Mouse (Mus musculus) CH12.LX (cell line): ENCODE data around the gene Dedd. TPM values are rescaled to one million over a fixed set of nuclear protein-coding genes. Genes with fewer than 3 reads are reported as not detected.

Experiments used
- DNase-seq: peaks from one replicate; pipeline ENCODE4 v3.0.0-alpha.2; 2013; ENCODE audit errors: extremely low read depth
- H3K27ac ChIP-seq: 2 replicates; pipeline ENCODE4 v1.5.1; 2012; ENCODE audit warnings: low read depth, mild to moderate bottlenecking, control low read depth, moderate library complexity; ENCODE audit not compliant: insufficient read depth
- H3K27me3 ChIP-seq: replicated peaks from 2 replicates; pipeline ENCODE3; 2012; ENCODE audit warnings: inconsistent platforms
- H3K36me3 ChIP-seq, 2 experiments: replicated peaks in 1 of 2; 2 replicates each; pipeline versions ENCODE3 to v1.6.1; 2012; ENCODE audit warnings: inconsistent platforms in 1 of 2, low read length in 1 of 2, mild to moderate bottlenecking in 1 of 2, mixed read lengths in 1 of 2, moderate library complexity in 1 of 2; ENCODE audit not compliant: control insufficient read depth in 1 of 2, insufficient read depth in 1 of 2
- H3K4me1 ChIP-seq, 2 experiments: 2 replicates each; pipeline ENCODE4 v1.6.1; 2012; ENCODE audit warnings: inconsistent platforms in 1 of 2, moderate library complexity in 1 of 2; ENCODE audit not compliant: insufficient read depth in 2 of 2, control insufficient read depth in 1 of 2
- H3K4me2 ChIP-seq: 2 replicates; pipeline ENCODE4 v1.6.1; 2012; ENCODE audit warnings: low read depth, mild to moderate bottlenecking, control low read depth; ENCODE audit not compliant: poor library complexity, insufficient read depth, severe bottlenecking
- H3K4me3 ChIP-seq, 3 experiments: fragments of 150-350 bp in 1 of 3; sonication (generic) in 1 of 3; replicated peaks in 1 of 3; 2 replicates each; pipeline versions ENCODE3 to v1.5.1; 2011 to 2012; ENCODE audit warnings: low read depth in 2 of 3, low read length in 2 of 3, mild to moderate bottlenecking in 2 of 3, moderate library complexity in 2 of 3, control low read depth in 1 of 3, improper control_type of control experiment in 1 of 3, inconsistent platforms in 1 of 3, mixed read lengths in 1 of 3; ENCODE audit not compliant: poor library complexity in 1 of 3
- H3K79me2 ChIP-seq: replicated peaks from 2 replicates; pipeline ENCODE4 v1.6.1; 2012; ENCODE audit warnings: mild to moderate bottlenecking, moderate library complexity; ENCODE audit not compliant: control insufficient read depth, poor library complexity, insufficient read depth, severe bottlenecking; ENCODE audit errors: extremely low read depth
- H3K9ac ChIP-seq: 2 replicates; pipeline ENCODE4 v1.6.1; 2012; ENCODE audit warnings: low read depth, mild to moderate bottlenecking, control low read depth, moderate library complexity; ENCODE audit not compliant: insufficient read depth
- H3K9me3 ChIP-seq: replicated peaks from 2 replicates; pipeline ENCODE3; 2012; ENCODE audit warnings: low read length, inconsistent platforms, mixed read lengths
- CHD1 ChIP-seq: IDR thresholded peaks from 2 replicates; pipeline ENCODE4 v1.6.1; 2012; ENCODE audit warnings: low read depth, low read length, improper control_type of control experiment, inconsistent platforms
- CTCF ChIP-seq, 2 experiments: IDR thresholded peaks in 1 of 2; conservative IDR thresholded peaks in 1 of 2; 2 replicates each; pipeline ENCODE4 v1.5.1; 2011 to 2012; ENCODE audit warnings: low read depth in 2 of 2, low read length in 2 of 2, improper control_type of control experiment in 1 of 2, inconsistent platforms in 1 of 2, mild to moderate bottlenecking in 1 of 2, moderate library complexity in 1 of 2
- ETS1 ChIP-seq: conservative IDR thresholded peaks from 2 replicates; pipeline ENCODE4 v1.6.1; 2012; ENCODE audit warnings: low read depth, mild to moderate bottlenecking, inconsistent platforms, low read length, improper control_type of control experiment, moderate library complexity
- IRF4 ChIP-seq: IDR thresholded peaks from 2 replicates; pipeline ENCODE4 v1.6.1; 2014; ENCODE audit warnings: low read depth, mild to moderate bottlenecking, inconsistent platforms, low read length, improper control_type of control experiment
- JUN ChIP-seq: IDR thresholded peaks from 2 replicates; pipeline ENCODE4 v1.6.1; 2011; ENCODE audit warnings: low read depth, mild to moderate bottlenecking, low read length, improper control_type of control experiment, moderate library complexity; ENCODE audit not compliant: insufficient read depth
- JUND ChIP-seq: conservative IDR thresholded peaks from 2 replicates; pipeline ENCODE4 v1.6.1; 2011; ENCODE audit warnings: low read depth, low read length, improper control_type of control experiment
- MAX ChIP-seq: IDR thresholded peaks from 2 replicates; pipeline ENCODE4 v1.6.1; 2011; ENCODE audit warnings: low read length, improper control_type of control experiment
- MYC ChIP-seq: IDR thresholded peaks from 2 replicates; pipeline ENCODE4 v1.6.1; 2011; ENCODE audit warnings: low read depth, mild to moderate bottlenecking, improper control_type of control experiment, low read length
- NRF1 ChIP-seq: IDR thresholded peaks from 2 replicates; pipeline ENCODE4 v1.6.1; 2014; ENCODE audit warnings: low read depth, mild to moderate bottlenecking, inconsistent platforms, low read length, improper control_type of control experiment, moderate library complexity
- PAX5 ChIP-seq: IDR thresholded peaks from 2 replicates; pipeline ENCODE4 v1.6.1; 2012; ENCODE audit warnings: low read length, inconsistent platforms, mixed read lengths
- RAD21 ChIP-seq: IDR thresholded peaks from 2 replicates; pipeline ENCODE4 v1.6.1; 2011; ENCODE audit warnings: low read depth, mild to moderate bottlenecking, low read length, improper control_type of control experiment, moderate library complexity
- RCOR1 ChIP-seq: conservative IDR thresholded peaks from 2 replicates; pipeline ENCODE4 v1.6.1; 2012; ENCODE audit warnings: low read depth, mild to moderate bottlenecking, inconsistent platforms, low read length, improper control_type of control experiment
- SIN3A ChIP-seq: IDR thresholded peaks from 2 replicates; pipeline ENCODE4 v1.6.1; 2012; ENCODE audit warnings: low read length, improper control_type of control experiment, inconsistent platforms
- SMC3 ChIP-seq: IDR thresholded peaks from 2 replicates; pipeline ENCODE4 v1.6.1; 2011; ENCODE audit warnings: low read depth, low read length, improper control_type of control experiment
- TBP ChIP-seq: conservative IDR thresholded peaks from 2 replicates; pipeline ENCODE4 v1.6.1; 2011; ENCODE audit warnings: low read depth, low read length, improper control_type of control experiment
- TCF12 ChIP-seq: IDR thresholded peaks from 2 replicates; pipeline ENCODE4 v1.6.1; 2014; ENCODE audit warnings: low read depth, mild to moderate bottlenecking, inconsistent platforms, low read length, improper control_type of control experiment
- UBTF ChIP-seq: IDR thresholded peaks from 2 replicates; pipeline ENCODE4 v1.6.1; 2012; ENCODE audit warnings: low read depth, mild to moderate bottlenecking, inconsistent platforms, low read length, improper control_type of control experiment, moderate library complexity
- USF2 ChIP-seq: conservative IDR thresholded peaks from 2 replicates; pipeline ENCODE4 v1.6.1; 2011; ENCODE audit warnings: low read depth, low read length, improper control_type of control experiment
- ZC3H11A ChIP-seq: IDR thresholded peaks from 2 replicates; pipeline ENCODE4 v1.6.1; 2012; ENCODE audit warnings: low read depth, mild to moderate bottlenecking, inconsistent platforms, low read length, improper control_type of control experiment
- ZNF384 ChIP-seq: IDR thresholded peaks from 2 replicates; pipeline ENCODE4 v1.6.1; 2012; ENCODE audit warnings: low read depth, low read length, improper control_type of control experiment, inconsistent platforms
- dilution Hi-C: fragments of 300-500 bp; cut with MboI; formaldehyde crosslinking; loops from 2 replicates; pipeline ENCODE4 v1.14.3; 2020; ENCODE audit warnings: low sequenced_read_pairs; ENCODE audit not compliant: extremely low pct_unique_long_range_greater_than_20kb, extremely low pct_ligation_motif_present
- in situ Hi-C: fragments of 300-500 bp; cut with MboI; formaldehyde crosslinking; loops from 3 replicates; pipeline ENCODE4 v1.14.3; 2019; ENCODE audit warnings: low sequenced_read_pairs, low pct_ligation_motif_present, low pct_unique_long_range_greater_than_20kb, mixed read lengths
- polyA plus RNA-seq: library from polyadenylated mRNA; unstranded; fragments of >175 nt; gene quantifications from 2 replicates; pipeline ENCODE4 v1.2.1, GENCODE M21; 2012; ENCODE audit warnings: low read depth; ENCODE audit not compliant: insufficient read length
- total RNA-seq, 2 experiments: library from RNA; depleted of rRNA; stranded (reverse); fragments of 300-350 nt in 1 of 2; fragments of >200 nt in 1 of 2; gene quantifications; 2 replicates each; pipeline ENCODE4 v1.2.3; 2012 to 2014

The Dedd gene
- total and polyA plus RNA-seq, 3 experiments: 14.5 to 34.5 (median 21.5) TPM

DNA sequence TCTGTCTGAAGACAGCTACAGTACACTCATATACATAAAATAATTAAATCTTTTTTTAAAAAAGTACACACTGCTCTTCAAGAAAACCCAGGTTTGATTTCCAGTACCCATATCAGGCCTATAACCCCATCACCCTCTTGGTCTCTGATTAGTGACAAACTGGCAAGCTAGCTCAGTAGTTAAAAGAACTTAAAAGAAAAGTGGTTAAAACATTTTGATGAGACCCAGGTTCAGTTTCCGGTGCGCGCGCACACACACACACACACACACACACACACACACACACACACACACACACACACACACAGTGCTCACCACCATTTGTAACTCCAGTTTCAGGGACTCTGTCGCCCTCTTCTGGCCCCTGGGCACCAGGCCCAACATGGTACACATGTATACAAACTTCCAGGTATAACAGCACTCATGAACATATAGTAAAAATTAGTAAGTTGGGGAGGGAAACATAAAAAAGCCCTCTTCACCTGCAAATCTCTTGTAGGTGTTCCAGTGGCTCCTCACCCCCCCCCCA lies 26.9 kb downstream of the Dedd start:
- Histone ChIP-seq H3K36me3 (peaks cover 32 to 75% of the 10 kb centered on the region in 2 experiments), H3K4me1 (peaks cover 0 to 13% of the 10 kb centered on the region in 2 experiments; a peak in 1 of 4 replicates)

DNA sequence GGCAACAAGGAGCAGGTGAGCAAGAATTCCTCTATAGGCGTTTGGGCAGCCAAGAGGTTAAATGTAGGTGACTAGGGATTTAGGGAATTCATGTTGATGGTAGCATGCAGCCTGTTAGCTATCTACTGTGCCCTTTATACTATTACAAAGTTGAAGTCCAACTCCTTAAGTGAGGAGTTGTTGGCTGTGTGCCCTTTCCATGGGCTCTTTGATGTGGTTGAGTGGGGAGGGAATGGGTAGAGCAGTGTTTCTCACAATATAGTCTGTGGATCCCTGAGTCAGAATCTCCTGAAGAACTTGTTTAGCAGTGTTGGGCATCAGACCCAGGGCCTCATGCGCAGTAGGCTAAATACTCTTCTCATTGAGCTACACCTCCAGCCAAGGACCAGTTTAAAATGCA lies 27.9 kb downstream of the Dedd start:
- peaks cover 32 to 74% of the 10 kb centered on the region in 2 experiments for H3K36me3 ChIP-seq
- TF ChIP-seq MAX (no peak), NRF1 (no peak), IRF4 (no peak)
- in situ Hi-C loops (no loop called here), dilution Hi-C loops (no loop called here)
- no peak overlapping the region for H3K9ac ChIP-seq
- H3K27ac ChIP-seq: no peak overlapping the region
- H3K4me1 ChIP-seq: peaks cover 0 to 10% of the 10 kb centered on the region in 2 experiments; a peak in 1 of 4 replicates
- H3K4me2 ChIP-seq: no peak overlapping the region
- no peak for DNase-seq
- H3K27me3 ChIP-seq: no peaks in the 10 kb centered on the region
- no peak overlapping the region for H3K4me3 ChIP-seq
- H3K79me2 ChIP-seq: peaks cover 32% of the 10 kb centered on the region
- peaks cover 6% of the 10 kb centered on the region for H3K9me3 ChIP-seq

More for the DNA sequence above, 26.9 kb downstream of the Dedd start:
- Histone ChIP-seq H3K4me2 (no peak overlapping the region), H3K79me2 (peaks cover 40% of the 10 kb centered on the region), H3K9ac (no peak overlapping the region), H3K27ac (no peak overlapping the region), H3K27me3 (no peaks in the 10 kb centered on the region), H3K9me3 (peaks cover 6% of the 10 kb centered on the region), H3K4me3 (no peak overlapping the region)
- TF ChIP-seq RAD21 (peak; percentile 51), USF2 (no peak), JUND (no peak), MYC (no peak), PAX5 (no peak), SMC3 (peak; percentile 57), JUN (no peak), ZNF384 (0 out of 2 replicates have a peak, but pooled peaks have one; percentile 7), IRF4 (peak; percentile 30; the same call in 1 of the 2 replicates), SIN3A (no peak), MAX (no peak), ETS1 (no peak), TBP (no peak), RCOR1 (no peak), CHD1 (no peak), CTCF (conservative IDR thresholded peaks at IDR 0.05 in 1 of 2, IDR thresholded peaks at IDR 0.05 in 1 of 2; ENCODE audit: low read depth in 2 of 2, low read length in 2 of 2) (peak in 1 of 2 experiments; percentile 70; a peak in 2 of 4 replicates), TCF12 (no peak), UBTF (no peak), ZC3H11A (no peak)
- in situ Hi-C loops: no loop called here
- DNase-seq: peak; percentile 43
- dilution Hi-C loops: no loop called here
